Mouse (Mus musculus): ENCODE measurements at regions not wholly inside any gene's neighbourhood (a gene's known extent, or its start where the extent isn't known, plus 50 kb on each side); places are given as distances from the start of the nearest gene placed in this dataset.
A peak's percentile ranks its signal among the peaks of the same experiment; 100 is the strongest.

DNA sequence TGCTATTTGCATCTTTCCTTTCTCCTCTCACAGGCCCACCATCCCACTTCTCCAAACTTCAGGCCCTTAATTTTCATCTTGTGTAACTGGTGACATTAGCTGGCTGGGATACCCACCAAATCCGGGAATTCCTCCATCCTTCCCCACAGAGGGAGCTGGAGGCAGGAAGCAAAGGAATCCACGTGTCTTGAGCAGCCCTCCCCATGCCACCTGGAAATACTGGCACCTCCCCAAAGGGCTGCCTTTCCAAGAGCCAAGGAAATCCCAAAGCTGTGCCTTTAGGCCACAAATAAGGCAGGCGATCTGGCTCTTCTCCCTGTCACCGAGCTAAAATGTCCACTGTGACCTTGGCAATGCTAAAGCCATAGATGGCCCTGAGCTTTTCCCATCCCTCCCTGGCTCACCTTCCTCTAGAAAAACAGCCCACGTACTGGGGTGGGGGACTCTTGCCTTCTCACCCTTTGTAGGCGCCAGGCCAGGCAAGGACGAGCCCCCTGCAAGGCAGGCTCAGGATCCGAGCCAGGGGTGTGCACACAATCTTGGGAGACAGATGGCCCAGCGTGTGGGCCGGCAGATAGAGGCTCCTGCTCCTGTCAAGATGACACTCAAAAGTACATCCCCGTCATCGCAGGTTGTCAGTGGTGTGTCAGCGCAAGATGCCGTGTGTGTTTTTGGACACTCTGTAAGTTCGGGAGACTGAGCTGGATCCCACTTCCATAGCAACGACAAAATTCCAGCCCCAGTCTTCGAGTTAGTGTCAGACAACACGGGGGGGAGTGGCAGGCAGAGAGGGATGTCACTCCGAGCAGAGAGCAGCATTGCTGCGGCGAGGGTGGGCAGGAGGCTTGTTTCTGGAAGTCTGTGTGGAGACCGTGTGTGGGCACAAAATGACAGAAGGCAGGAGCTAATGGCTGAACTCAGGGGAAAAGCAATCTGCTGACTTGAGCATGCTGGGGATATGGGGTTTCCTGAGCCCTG is 414.4 kb downstream of the Gm45692 start:
- Histone ChIP-seq H3K4me1 (ENCODE audit: insufficient read depth, low read length) (no peaks in the 10 kb centered on the region), H3K9me3 (ENCODE audit: low read length) (no peaks in the 10 kb centered on the region), H3K9ac (replicated peaks; ENCODE audit: low read length, poor library complexity, severe bottlenecking) (no peak overlapping the region), H3K4me3 (ENCODE audit: low read depth, low read length) (no peak overlapping the region), H3K36me3 (ENCODE audit: insufficient read depth, low read length) (no peaks in the 10 kb centered on the region), H3K27ac (ENCODE audit: low read depth, low read length) (no peak overlapping the region), H3K4me2 (ENCODE audit: low read depth, low read length, poor library complexity, severe bottlenecking) (no peak overlapping the region), H3K27me3 (ENCODE audit: insufficient read depth, low read length) (no peaks in the 10 kb centered on the region)
- DNase-seq (ENCODE audit: low spot score) = peak; percentile 65
- TF ChIP-seq CTCF (IDR thresholded peaks at IDR 0.05) = no peak
- WGBS = 65% methylated on average over 22 of the region's 22 CpGs
- no peak for ATAC-seq (ENCODE audit: low FRiP score)

DNA sequence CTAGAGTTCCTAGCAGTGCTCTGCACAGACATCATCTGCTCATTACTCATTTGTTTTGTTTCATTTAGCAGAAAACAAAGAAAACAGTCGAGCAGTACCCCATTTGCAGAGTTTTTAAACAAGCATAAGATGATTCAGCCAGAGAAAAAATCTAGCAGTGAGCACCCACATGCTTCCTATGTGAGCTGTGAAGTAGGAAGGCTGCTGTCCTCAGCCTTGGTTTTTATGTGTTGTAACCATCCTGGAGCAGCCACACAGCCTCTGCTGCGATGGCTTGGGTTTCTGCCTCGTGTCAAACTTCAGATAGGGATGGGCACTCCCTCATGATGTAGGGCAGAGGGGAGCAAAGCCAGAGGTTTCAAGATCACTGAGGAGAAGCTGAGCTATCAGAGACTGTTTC is 416.5 kb downstream of the Gm45692 start:
- H3K4me1 ChIP-seq (ENCODE audit: insufficient read depth, low read length) = no peaks in the 10 kb centered on the region
- ATAC-seq (ENCODE audit: low FRiP score) (no peak), DNase-seq (ENCODE audit: low spot score) (no peak)
- H3K27me3 ChIP-seq (ENCODE audit: insufficient read depth, low read length) = no peaks in the 10 kb centered on the region
- H3K9me3 ChIP-seq (ENCODE audit: low read length) = no peaks in the 10 kb centered on the region
- no peak overlapping the region for H3K27ac ChIP-seq (ENCODE audit: low read depth, low read length)
- no peaks in the 10 kb centered on the region for H3K36me3 ChIP-seq (ENCODE audit: insufficient read depth, low read length)
- no peak for TF ChIP-seq CTCF (IDR thresholded peaks at IDR 0.05)
- 78% methylated on average over 3 of the region's 3 CpGs for WGBS
- H3K9ac ChIP-seq (replicated peaks; ENCODE audit: low read length, poor library complexity, severe bottlenecking) = no peak overlapping the region
- H3K4me3 ChIP-seq (ENCODE audit: low read depth, low read length) = no peak overlapping the region
- H3K4me2 ChIP-seq (ENCODE audit: low read depth, low read length, poor library complexity, severe bottlenecking) = no peak overlapping the region

- no peaks in the 10 kb centered on the region for H3K9me3 ChIP-seq (ENCODE audit: low read length)
- ATAC-seq (ENCODE audit: low FRiP score) (no peak), DNase-seq (ENCODE audit: low spot score) (no peak)
- TF ChIP-seq CTCF (IDR thresholded peaks at IDR 0.05) = no peak
- H3K9ac ChIP-seq (replicated peaks; ENCODE audit: low read length, poor library complexity, severe bottlenecking) = no peak overlapping the region
- H3K36me3 ChIP-seq (ENCODE audit: insufficient read depth, low read length) = no peaks in the 10 kb centered on the region
- no peak overlapping the region for H3K27ac ChIP-seq (ENCODE audit: low read depth, low read length)
- WGBS = 66% methylated on average over 5 of the region's 5 CpGs
- H3K4me2 ChIP-seq (ENCODE audit: low read depth, low read length, poor library complexity, severe bottlenecking) = no peak overlapping the region
- no peak overlapping the region for H3K4me3 ChIP-seq (ENCODE audit: low read depth, low read length)
- no peaks in the 10 kb centered on the region for H3K27me3 ChIP-seq (ENCODE audit: insufficient read depth, low read length)
- no peaks in the 10 kb centered on the region for H3K4me1 ChIP-seq (ENCODE audit: insufficient read depth, low read length)
Measured at GRCm38 (mm10) chr8:26553691-26554090, 423.4 kb upstream of the Zfp703 start.

GRCm38 (mm10) chr8:26559196-26559595 is 417.9 kb upstream of the Zfp703 start:
- DNase-seq (ENCODE audit: low spot score) (no peak), ATAC-seq (ENCODE audit: low FRiP score) (no peak)
- 79% methylated on average over 5 of the region's 5 CpGs for WGBS
- H3K4me3 ChIP-seq (ENCODE audit: low read depth, low read length) = no peak overlapping the region
- H3K4me2 ChIP-seq (ENCODE audit: low read depth, low read length, poor library complexity, severe bottlenecking) = no peak overlapping the region
- no peak overlapping the region for H3K27ac ChIP-seq (ENCODE audit: low read depth, low read length)
- no peaks in the 10 kb centered on the region for H3K4me1 ChIP-seq (ENCODE audit: insufficient read depth, low read length)
- H3K9me3 ChIP-seq (ENCODE audit: low read length) = no peaks in the 10 kb centered on the region
- H3K27me3 ChIP-seq (ENCODE audit: insufficient read depth, low read length) = no peaks in the 10 kb centered on the region
- no peaks in the 10 kb centered on the region for H3K36me3 ChIP-seq (ENCODE audit: insufficient read depth, low read length)
- no peak for TF ChIP-seq CTCF (IDR thresholded peaks at IDR 0.05)
- H3K9ac ChIP-seq (replicated peaks; ENCODE audit: low read length, poor library complexity, severe bottlenecking) = no peak overlapping the region

DNA sequence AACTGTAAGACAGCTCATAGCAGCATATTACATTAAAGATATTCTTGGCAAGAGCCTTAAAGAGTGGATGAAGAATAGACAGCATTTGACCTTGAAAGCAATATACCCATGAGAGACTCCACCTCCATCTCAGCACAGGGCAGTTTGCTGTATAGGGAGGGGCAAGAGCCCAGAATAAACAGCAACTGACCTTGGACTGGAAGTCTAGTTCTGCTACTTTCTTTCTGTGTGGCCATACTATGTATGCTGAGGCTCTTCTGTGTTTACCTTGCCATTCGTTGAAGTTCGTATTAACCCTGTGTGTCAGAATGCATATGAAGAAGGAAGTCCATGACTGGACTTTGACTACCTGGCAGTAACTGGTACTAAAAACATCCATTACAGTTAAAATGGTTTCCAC is 414.0 kb upstream of the Zfp703 start:
- Histone ChIP-seq H3K9ac (replicated peaks; ENCODE audit: low read length, poor library complexity, severe bottlenecking) (no peak overlapping the region), H3K27ac (ENCODE audit: low read depth, low read length) (no peak overlapping the region), H3K27me3 (ENCODE audit: insufficient read depth, low read length) (no peaks in the 10 kb centered on the region), H3K4me1 (ENCODE audit: insufficient read depth, low read length) (no peaks in the 10 kb centered on the region), H3K4me3 (ENCODE audit: low read depth, low read length) (no peak overlapping the region), H3K9me3 (ENCODE audit: low read length) (no peaks in the 10 kb centered on the region), H3K36me3 (ENCODE audit: insufficient read depth, low read length) (no peaks in the 10 kb centered on the region), H3K4me2 (ENCODE audit: low read depth, low read length, poor library complexity, severe bottlenecking) (no peak overlapping the region)
- DNase-seq (ENCODE audit: low spot score) = no peak
- 94% methylated on average over 2 of the region's 2 CpGs for WGBS
- TF ChIP-seq CTCF (IDR thresholded peaks at IDR 0.05) = no peak
- no peak for ATAC-seq (ENCODE audit: low FRiP score)

DNA sequence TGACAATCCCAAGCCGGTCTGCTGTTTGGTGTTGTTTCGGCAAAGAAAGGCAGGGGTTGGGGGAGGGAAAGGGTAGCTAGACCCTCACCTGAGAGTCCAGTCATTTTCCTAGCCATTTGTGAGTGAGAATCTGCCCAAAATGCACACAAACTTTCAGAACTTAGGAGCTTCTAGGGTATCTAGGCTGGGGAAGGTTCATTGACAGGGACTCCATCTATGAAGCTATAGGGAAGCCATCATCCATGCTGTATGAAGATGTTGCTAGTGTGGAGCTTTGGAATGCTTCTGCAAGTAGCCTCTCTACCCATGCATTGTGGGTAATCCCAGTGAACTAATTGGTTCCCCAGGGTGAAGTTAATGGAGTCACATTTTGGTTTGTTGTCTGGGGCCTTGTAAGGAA is 412.9 kb upstream of the Zfp703 start:
- H3K4me1 ChIP-seq (ENCODE audit: insufficient read depth, low read length) = no peaks in the 10 kb centered on the region
- no peak for ATAC-seq (ENCODE audit: low FRiP score)
- 97% methylated on average over 2 of the region's 2 CpGs for WGBS

More for the DNA sequence above, 412.9 kb upstream of the Zfp703 start:
- Histone ChIP-seq H3K4me3 (ENCODE audit: low read depth, low read length) (no peak overlapping the region), H3K36me3 (ENCODE audit: insufficient read depth, low read length) (no peaks in the 10 kb centered on the region), H3K9ac (replicated peaks; ENCODE audit: low read length, poor library complexity, severe bottlenecking) (no peak overlapping the region), H3K27me3 (ENCODE audit: insufficient read depth, low read length) (no peaks in the 10 kb centered on the region), H3K4me2 (ENCODE audit: low read depth, low read length, poor library complexity, severe bottlenecking) (no peak overlapping the region), H3K9me3 (ENCODE audit: low read length) (no peaks in the 10 kb centered on the region), H3K27ac (ENCODE audit: low read depth, low read length) (no peak overlapping the region)
- TF ChIP-seq CTCF (IDR thresholded peaks at IDR 0.05) = no peak
- DNase-seq (ENCODE audit: low spot score) = no peak
